Mouse (Mus musculus): ENCODE results near the gene Prss32.

GRCm38 (mm10) chr17:23843812-23844273 is at the start of gene Prss32, which contains the start of gene Prss41:
- TF ChIP-seq CTCF (IDR thresholded peaks at IDR 0.05; ENCODE audit: extremely low read depth, insufficient read depth, insufficient read length, insufficient replicate concordance) = peak; percentile 78; the same call in 1 of the 2 replicates
- TF ChIP-seq POLR2A (IDR thresholded peaks at IDR 0.05; ENCODE audit: low read depth, low read length) = no peak
